Mouse (Mus musculus) cerebral cortex, adult 2 months (tissue): ENCODE data around the gene Agpat3.

Experiments used
- WGBS: fragments of 180-500 bp; shearing (Covaris S2); methylation state at CpG from one replicate; pipeline ENCODE4 v1.1.7; 2018; 5-methylcytosine and 5-hydroxymethylcytosine counted together

Gene Agpat3

DNA sequence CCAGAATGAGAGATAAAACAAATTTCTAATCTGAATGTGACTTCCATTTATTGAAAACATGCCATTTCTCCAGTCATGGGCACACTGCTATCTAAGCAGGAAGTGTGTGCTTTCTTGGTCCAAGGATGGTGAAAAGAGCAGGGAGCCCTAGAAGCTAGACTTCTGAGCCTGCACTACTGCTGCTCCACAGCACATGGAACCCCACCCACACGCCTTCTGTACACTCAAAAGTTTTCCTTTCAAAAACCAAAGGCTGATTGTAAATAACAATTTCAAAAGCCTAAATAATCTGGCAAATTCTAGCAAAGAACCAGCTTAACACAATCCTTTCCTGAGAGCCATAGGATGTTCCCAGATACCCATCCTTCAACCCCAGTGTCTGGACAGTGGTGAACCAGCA lies 132.8 kb downstream of the Agpat3 start:
- 68% methylated on average over 1 of the region's 1 CpGs for WGBS
